Mouse (Mus musculus): ENCODE data around the gene Glt8d1.

The Glt8d1 gene

GRCm38 (mm10) chr14:31001307-31002205 is at the start of gene Glt8d1, which contains the start of gene Spcs1:
TSS of gene Glt8d1 (plus strand) at chr14:31001400.
TSS of gene Spcs1 (minus strand) at chr14:31001672.
- in situ Hi-C loops (cut with MboI, MseI): loop anchor here (25.0 kb wide), 2 partner anchors 1161 to 1186 kb away; partner anchors contain the start of gene Ncoa4 (in 1 of the 2)

GRCm38 (mm10) chr14:30958517-30958916 is 42.7 kb upstream of the Glt8d1 start:
- in situ Hi-C loops (cut with MboI, MseI): no loop called here

- in situ Hi-C loops (cut with MboI, MseI): no loop called here
These were observed 42.2 kb upstream of the Glt8d1 start for GRCm38 (mm10) chr14:30959031-30959430.

GRCm38 (mm10) chr14:30960366-30960765 is 40.8 kb upstream of the Glt8d1 start:
- in situ Hi-C loops (cut with MboI, MseI): no loop called here

- in situ Hi-C loops (cut with MboI, MseI): loop anchor here in 1 of 2 experiments (10.0 kb wide), 1 partner anchor 1249 kb away; the partner anchor contains the start of gene Cacna2d3
These were observed 27.0 kb upstream of the Glt8d1 start for GRCm38 (mm10) chr14:30974204-30974603.

DNA sequence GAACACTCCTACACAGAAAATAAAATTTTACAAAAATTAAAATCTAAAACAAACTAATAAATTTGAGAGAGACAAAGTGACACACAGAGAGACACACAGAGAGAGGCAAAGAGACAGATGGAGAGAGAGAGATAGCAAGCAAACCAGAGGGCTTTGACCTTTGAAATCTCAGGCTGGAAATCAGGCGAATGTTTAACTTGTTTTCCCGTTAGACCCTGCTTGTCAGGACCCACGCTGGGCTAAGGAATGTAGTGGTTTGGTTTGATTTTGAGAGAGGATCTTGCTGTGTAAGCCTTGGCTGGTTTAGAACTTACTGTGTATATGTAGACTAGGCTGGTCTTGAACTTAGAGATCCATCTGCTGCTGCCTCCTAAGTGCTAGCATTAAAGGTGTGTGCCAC is 25.0 kb upstream of the Glt8d1 start:
- in situ Hi-C loops (cut with MboI, MseI): loop anchor here (5.0 to 10.0 kb wide), 2 partner anchors 54 to 1251 kb away; partner anchors contain the start of genes Cacna2d3 (in 1 of the 2) and Itih3 (in 1 of the 2)

- in situ Hi-C loops (cut with MboI, MseI): no loop called here
These were observed 4.8 kb upstream of the Glt8d1 start for GRCm38 (mm10) chr14:30996417-30996816.

DNA sequence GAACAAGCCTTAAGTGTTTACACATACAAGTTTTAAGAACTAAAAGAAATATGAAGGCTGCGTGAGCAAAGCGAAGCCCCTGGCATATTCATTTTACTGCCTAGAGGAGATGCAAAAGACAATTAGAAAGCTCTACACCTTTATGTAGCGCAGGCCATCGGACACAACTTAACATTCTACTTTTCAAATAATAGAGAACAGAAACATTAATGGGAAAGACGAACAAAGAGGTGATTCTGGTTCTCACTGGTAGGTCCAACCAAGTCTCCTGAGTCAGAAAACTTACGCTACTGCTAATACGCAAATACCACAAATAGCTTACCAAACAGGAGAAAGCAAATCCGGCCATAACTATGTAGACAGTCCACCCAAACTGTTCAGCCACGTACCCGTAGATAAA is 844 bp upstream of the Glt8d1 start:
- in situ Hi-C loops (cut with MboI, MseI): loop anchor here (25.0 kb wide), 2 partner anchors 1162 to 1187 kb away; partner anchors contain the start of gene Ncoa4 (in 1 of the 2)

DNA sequence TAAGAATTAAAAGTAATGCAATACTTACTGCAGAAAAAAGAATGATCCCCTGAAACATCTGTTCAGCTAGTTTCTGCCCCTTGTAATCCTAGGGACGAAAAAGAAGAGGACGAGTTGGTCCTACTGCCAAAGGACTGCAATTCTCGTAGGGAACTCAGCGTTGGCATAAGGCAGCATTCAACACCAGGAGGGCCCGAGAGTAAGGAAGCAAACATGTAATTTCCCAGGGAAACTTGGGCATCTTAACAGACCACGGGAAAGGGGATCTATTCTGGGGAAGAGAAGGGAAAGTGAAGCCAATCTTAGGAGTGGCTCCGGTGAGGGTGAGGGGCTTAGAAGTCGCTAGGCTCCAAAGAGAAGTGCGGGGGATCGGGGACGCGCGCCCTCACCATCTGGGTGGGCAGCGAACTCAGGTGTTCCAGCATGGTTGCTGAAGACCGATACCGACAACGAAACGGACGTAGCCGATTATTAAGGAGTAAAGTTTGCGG is 339 bp upstream of the Glt8d1 start:
- in situ Hi-C loops (cut with MboI, MseI): loop anchor here (25.0 kb wide), 2 partner anchors 1161 to 1186 kb away; partner anchors contain the start of gene Ncoa4 (in 1 of the 2)

DNA sequence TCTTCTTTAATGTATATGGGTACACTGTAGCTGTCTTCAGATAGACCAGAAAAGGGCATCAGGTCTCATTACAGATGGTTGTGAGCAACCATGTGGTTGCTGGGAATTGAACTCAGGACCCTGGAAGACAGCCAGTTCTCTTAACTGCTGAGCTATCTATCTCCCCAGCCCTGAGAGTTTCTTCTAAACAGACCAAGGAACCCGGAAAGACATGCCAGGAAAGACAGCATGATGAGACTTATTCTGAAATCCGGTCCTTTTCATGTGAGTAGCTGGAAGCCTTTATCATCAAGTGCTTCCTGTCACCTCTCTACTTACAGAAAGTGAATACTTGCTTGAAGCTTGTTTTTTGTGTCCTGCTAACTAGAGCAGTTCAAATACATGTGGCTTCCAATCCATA is 3.3 kb downstream of the Glt8d1 start:
- in situ Hi-C loops (cut with MboI, MseI): loop anchor here (25.0 kb wide), 2 partner anchors 1158 to 1183 kb away; partner anchors contain the start of gene Ncoa4 (in 1 of the 2)

- in situ Hi-C loops (cut with MboI, MseI): loop anchor here (25.0 kb wide), 2 partner anchors 1156 to 1181 kb away; partner anchors contain the start of gene Ncoa4 (in 1 of the 2)
These were observed 5.6 kb downstream of the Glt8d1 start for GRCm38 (mm10) chr14:31006779-31007178.

- in situ Hi-C loops (cut with MboI, MseI): loop anchor here (25.0 kb wide), 2 partner anchors 1151 to 1176 kb away; partner anchors contain the start of gene Ncoa4 (in 1 of the 2)
These were observed 10.4 kb downstream of the Glt8d1 start for GRCm38 (mm10) chr14:31011588-31011987.

- in situ Hi-C loops (cut with MboI, MseI): loop anchor here (25.0 kb wide), 2 partner anchors 1148 to 1173 kb away; partner anchors contain the start of gene Ncoa4 (in 1 of the 2)
These were observed 12.7 kb downstream of the Glt8d1 start for GRCm38 (mm10) chr14:31013928-31014327.

- in situ Hi-C loops (cut with MboI, MseI): loop anchor here (25.0 kb wide), 2 partner anchors 1146 to 1171 kb away; partner anchors contain the start of gene Ncoa4 (in 1 of the 2)
These were observed 14.9 kb downstream of the Glt8d1 start for GRCm38 (mm10) chr14:31016063-31016462.

- in situ Hi-C loops (cut with MboI, MseI): loop anchor here (25.0 kb wide), 2 partner anchors 1144 to 1169 kb away; partner anchors contain the start of gene Ncoa4 (in 1 of the 2)
These were observed 16.7 kb downstream of the Glt8d1 start for GRCm38 (mm10) chr14:31017854-31018253.

GRCm38 (mm10) chr14:31018860-31019291 is 17.7 kb downstream of the Glt8d1 start, which contains the start of the genes Pbrm1 and Gnl3:
TSS of gene Pbrm1 (plus strand) at chr14:31019138.
TSS of gene Gnl3 (minus strand) at chr14:31019152.
- in situ Hi-C loops (cut with MboI, MseI): loop anchor here (25.0 kb wide), 2 partner anchors 1143 to 1168 kb away; partner anchors contain the start of gene Ncoa4 (in 1 of the 2)

DNA sequence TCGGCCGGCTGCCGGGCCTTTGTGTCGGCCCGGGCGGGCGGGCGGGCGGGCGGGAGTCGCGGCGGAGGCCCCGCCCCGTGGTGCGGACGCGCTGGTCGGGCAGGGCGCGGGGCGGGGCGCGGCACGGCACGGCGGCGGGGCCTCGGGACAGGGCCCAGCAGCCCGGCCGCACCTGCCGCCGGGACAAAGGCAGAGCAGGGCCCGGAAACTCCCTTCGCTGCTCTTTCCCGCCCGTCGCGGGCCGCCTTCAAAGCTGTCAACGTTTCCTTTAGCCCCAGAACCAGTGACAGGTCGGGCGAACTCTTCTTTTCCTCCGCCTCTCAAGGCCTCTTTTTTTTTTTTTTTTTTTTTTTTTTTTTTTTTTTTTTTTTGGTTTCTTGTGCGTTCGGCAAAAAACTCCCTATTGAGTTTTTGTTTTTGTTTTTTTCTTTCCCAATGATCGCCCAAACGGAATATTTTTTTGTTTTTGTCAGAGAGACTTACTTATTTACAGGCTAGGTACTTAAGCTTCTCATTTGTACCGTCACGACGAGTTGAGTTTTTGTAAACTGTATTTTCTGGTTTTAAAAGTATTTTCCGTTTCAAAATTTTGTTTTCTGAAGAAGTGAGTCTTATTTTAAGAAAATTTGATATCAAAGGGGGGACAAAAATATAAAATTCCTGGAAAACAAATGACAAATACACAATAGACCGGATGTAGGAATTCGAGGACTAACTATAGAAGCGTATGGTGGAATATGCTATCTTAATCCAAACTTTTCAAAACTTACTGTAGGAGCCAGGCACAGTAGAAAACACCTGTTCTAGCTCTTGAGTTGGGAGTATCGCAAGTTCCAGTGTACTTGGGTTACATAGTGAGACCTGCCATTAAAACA is 18.4 kb downstream of the Glt8d1 start:
- in situ Hi-C loops (cut with MboI, MseI): loop anchor here (10.0 to 25.0 kb wide), 3 partner anchors 1065 to 1168 kb away; partner anchors contain the start of genes Dph3 (in 1 of the 2), Ncoa4 (in 1 of the 2) and Oxnad1 (in 1 of the 2)

- in situ Hi-C loops (cut with MboI, MseI): loop anchor here (10.0 to 25.0 kb wide), 3 partner anchors 1062 to 1165 kb away; partner anchors contain the start of genes Dph3 (in 1 of the 2), Ncoa4 (in 1 of the 2) and Oxnad1 (in 1 of the 2)
These were observed 21.4 kb downstream of the Glt8d1 start for GRCm38 (mm10) chr14:31022579-31022978.

DNA sequence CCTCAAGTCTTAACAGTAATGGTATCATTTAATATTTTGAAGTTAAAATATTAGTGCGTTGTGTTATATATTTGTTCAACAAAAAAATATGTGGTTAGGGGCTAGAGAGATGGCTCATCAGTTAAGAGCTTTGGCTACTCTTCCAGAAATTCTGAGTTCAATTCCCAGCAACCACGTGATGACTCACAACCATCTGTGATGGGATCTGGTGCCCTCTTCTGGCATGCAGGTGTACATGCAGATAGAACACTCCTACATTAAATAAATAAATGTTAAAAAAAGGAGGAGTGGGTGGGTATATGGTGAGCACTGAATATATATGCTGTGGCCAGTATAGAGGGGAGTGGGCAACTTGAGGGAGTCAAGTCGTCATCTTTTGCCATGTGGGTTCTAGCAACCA is 24.6 kb downstream of the Glt8d1 start:
- in situ Hi-C loops (cut with MboI, MseI): loop anchor here in 1 of 2 experiments (10.0 kb wide), 1 partner anchor 1059 kb away; the partner anchor contains the start of genes Dph3 and Oxnad1

DNA sequence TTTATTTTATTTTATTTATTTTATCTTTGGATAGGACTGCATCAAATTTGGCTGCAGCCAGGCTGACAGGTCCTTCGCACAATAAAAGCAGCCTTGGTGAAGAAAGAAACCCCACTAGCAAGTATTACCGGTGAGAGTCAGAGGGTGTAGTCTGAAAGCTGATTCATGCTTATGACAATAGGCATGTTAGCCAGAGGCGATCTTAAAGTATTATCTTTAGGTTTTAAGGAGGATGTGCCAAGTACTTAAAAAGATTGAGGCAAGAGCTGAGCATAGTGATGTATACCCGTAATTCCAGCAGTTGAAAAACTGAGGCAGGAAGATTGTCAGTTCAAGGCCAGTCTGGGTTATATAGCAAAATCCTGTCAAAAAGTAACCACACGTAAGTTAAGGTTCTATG is 44.1 kb downstream of the Glt8d1 start:
- in situ Hi-C loops (cut with MboI, MseI): no loop called here

All from T-helper 17 cell (primary cell).